Mouse (Mus musculus) ES-Bruce4 (cell line): ENCODE measurements around the gene Atl3.

ENCODE experiments used
- CTCF ChIP-seq: IDR thresholded peaks from one replicate; pipeline ENCODE4 v1.8.1; 2011; ENCODE audit warnings: low read depth, low read length
- EP300 ChIP-seq: IDR thresholded peaks from 2 replicates; pipeline ENCODE4 v1.6.1; 2011; ENCODE audit warnings: low read depth, low read length; ENCODE audit not compliant: insufficient read depth
- POLR2A ChIP-seq: IDR thresholded peaks from one replicate; pipeline ENCODE4 v1.8.1; 2011; ENCODE audit warnings: low read length; ENCODE audit not compliant: insufficient read depth

DNA sequence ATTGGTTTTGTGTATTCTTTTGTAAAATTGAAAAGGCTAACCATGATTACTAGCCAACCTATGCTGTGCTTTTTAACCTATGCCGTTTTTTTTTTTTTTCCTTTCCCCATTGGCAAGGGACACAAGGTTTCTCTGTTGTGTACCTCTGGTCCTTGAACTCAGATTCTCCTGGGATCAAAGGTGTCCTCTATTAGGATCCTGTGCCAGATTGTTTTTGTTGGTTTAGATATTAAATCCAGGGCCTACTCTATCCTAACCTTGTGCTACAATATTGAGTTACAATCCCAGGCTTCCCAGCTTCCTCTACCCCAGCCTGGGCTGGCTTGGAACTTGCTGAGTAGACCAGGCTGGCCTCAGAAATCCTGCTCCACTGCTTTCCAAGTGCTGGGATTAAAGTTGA is 6.9 kb downstream of the Atl3 start:
- TF ChIP-seq EP300 (no peak), CTCF (no peak), POLR2A (no peak)
